Mouse (Mus musculus) ES-E14 (cell line): ENCODE data around the gene Slc30a4.

Experiments
- HCFC1 ChIP-seq: IDR thresholded peaks from 2 replicates; pipeline ENCODE4 v1.6.1; 2012; ENCODE audit warnings: low read length, inconsistent platforms, borderline replicate concordance; ENCODE audit not compliant: insufficient read depth
- ZNF384 ChIP-seq: IDR thresholded peaks from 2 replicates; pipeline ENCODE4 v1.6.1; 2012; ENCODE audit warnings: low read depth, low read length, inconsistent platforms

DNA sequence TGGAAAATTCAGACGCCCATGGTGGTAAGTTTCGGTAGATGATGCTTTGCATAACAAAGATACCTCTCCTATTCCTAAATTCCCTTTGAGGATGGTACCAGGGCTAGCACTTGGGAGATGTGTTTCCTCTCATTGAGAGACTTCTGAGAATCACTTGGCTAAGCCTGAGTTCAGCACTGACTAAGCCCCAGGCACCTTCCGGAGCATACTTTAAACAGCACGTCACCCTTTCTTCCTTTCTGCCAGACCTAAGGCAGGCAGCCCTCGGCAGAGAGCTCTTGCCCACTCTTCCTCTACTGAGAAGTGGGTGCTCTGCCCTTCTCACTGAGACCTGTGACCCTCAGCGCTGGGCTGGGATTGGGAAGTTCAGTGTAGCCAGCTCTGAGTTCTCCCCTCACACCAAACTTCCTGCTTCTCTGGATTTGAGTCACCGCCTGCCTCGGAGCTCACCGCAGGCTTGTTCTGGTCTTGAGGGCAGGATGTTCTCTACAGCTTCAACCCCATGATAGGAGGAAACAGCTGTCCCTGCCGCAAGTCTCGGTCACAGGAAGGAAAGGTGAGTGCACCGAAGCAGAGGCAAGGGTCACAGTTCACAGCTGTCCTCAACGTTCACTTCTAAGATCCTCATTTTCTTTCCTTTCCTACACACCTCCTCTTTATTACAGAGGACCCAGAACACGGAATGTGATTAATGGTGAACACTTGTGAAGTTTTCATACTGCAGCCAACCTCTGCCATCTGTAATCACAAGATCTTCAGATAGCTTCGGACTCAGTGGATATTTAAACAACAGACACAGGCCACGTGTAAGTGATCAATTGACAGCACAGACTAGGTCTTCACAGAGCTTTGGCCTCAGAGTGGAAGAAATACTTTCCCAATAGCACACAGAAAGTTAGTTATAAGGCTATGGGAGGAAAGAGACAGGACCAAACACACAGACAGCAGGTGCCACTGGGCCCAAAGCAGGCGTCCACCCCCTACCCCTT lies 50.1 kb downstream of the Slc30a4 start:
- TF ChIP-seq ZNF384: no peak
- no peak for TF ChIP-seq HCFC1
